Mouse (Mus musculus) c-Kit-positive CD71-positive TER-119-negative erythroid progenitor cells, embryonic 14.5 days (primary cell): ENCODE data around the gene Acot4.
"Not testable (repeated sequence)": the region's sequence is repeated elsewhere in the genome, so short reads cannot be mapped to it uniquely, and the experiment has no call there.

Experiments used
- DNase-seq: peaks from one replicate; pipeline ENCODE4 v3.0.0-alpha.2; 2013; ENCODE audit warnings: low read depth

Gene Acot4

GRCm38 (mm10) chr12:84038241-84038640 is at the start of gene Acot4:
TSS of gene Acot4 (plus strand) at chr12:84038379.
- DNase-seq: not testable (repeated sequence)

GRCm38 (mm10) chr12:83988483-83988882 is 49.7 kb upstream of the Acot4 start:
- DNase-seq: no peak

- DNase-seq: no peak
These were observed 48.8 kb upstream of the Acot4 start for GRCm38 (mm10) chr12:83989378-83989777.

- DNase-seq: no peak
These were observed 41.0 kb upstream of the Acot4 start for GRCm38 (mm10) chr12:83997221-83997620.

GRCm38 (mm10) chr12:83998341-83999107 is 39.7 kb upstream of the Acot4 start:
- no peak for DNase-seq

GRCm38 (mm10) chr12:83999237-83999636 is 38.9 kb upstream of the Acot4 start:
- DNase-seq: not testable (repeated sequence)

GRCm38 (mm10) chr12:84000418-84000817 is 37.8 kb upstream of the Acot4 start:
- no peak for DNase-seq

- DNase-seq: no peak
These were observed 34.3 kb upstream of the Acot4 start for GRCm38 (mm10) chr12:84003866-84004265.

- no peak for DNase-seq
These were observed 29.9 kb upstream of the Acot4 start for GRCm38 (mm10) chr12:84008251-84008650.

- DNase-seq: no peak
These were observed 29.4 kb upstream of the Acot4 start for GRCm38 (mm10) chr12:84008729-84009128.

- not testable (repeated sequence) for DNase-seq
These were observed 28.8 kb upstream of the Acot4 start, which contains the start of gene Acot1 for GRCm38 (mm10) chr12:84009171-84009965. TSS of gene Acot1 (plus strand) at chr12:84009490.

- no peak for DNase-seq
These were observed 28.0 kb upstream of the Acot4 start for GRCm38 (mm10) chr12:84010201-84010600.

GRCm38 (mm10) chr12:84011251-84012040 is 26.7 kb upstream of the Acot4 start:
- DNase-seq: no peak

GRCm38 (mm10) chr12:84013130-84013529 is 25.0 kb upstream of the Acot4 start:
- no peak for DNase-seq

GRCm38 (mm10) chr12:84013701-84014100 is 24.5 kb upstream of the Acot4 start:
- DNase-seq: no peak

- not testable (repeated sequence) for DNase-seq
These were observed 17.7 kb upstream of the Acot4 start for GRCm38 (mm10) chr12:84020528-84020927.

- not testable (repeated sequence) for DNase-seq
These were observed 15.9 kb upstream of the Acot4 start for GRCm38 (mm10) chr12:84022266-84022665.

GRCm38 (mm10) chr12:84023052-84023745 is 15.0 kb upstream of the Acot4 start:
- no peak for DNase-seq

- no peak for DNase-seq
These were observed 12.3 kb upstream of the Acot4 start for GRCm38 (mm10) chr12:84025888-84026287.

GRCm38 (mm10) chr12:84028328-84028727 is 9.9 kb upstream of the Acot4 start:
- DNase-seq: not testable (repeated sequence)

- DNase-seq: not testable (repeated sequence)
These were observed 9.1 kb upstream of the Acot4 start for GRCm38 (mm10) chr12:84029043-84029442.
